Mouse (Mus musculus): ENCODE measurements around the gene Spata7.

DNA sequence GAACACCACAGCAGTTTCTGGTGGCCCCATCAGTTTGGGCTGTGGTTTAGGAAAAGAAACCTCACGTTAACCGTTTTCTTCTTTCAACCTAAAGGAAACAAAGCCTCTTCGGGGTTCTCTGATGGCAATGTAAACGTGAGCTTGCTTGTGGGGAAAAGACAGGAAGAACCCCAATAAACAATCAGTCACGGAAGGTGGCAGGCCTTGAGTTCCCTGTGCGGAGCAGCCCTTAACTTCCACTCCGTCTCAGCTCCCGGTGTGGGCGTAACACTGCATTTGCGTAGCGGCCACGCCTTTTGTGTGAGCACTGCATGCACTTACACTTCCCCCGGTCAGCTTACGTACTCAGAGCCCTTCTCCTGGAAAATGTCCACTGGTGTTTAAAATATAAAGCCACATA lies 49.4 kb downstream of the Spata7 start:
- TF ChIP-seq CTCF (IDR thresholded peaks at IDR 0.05; ENCODE audit: borderline replicate concordance, insufficient read depth, low read length) (no peak), POLR2A (IDR thresholded peaks at IDR 0.05; ENCODE audit: low read depth, low read length) (no peak)
